15 mouse cellular contexts compared by ENCODE assay signal in genomic region chr4:134113356-134113994, GRCm38 (mm10). TPM values are rescaled to one million over a fixed set of nuclear protein-coding genes. Genes with fewer than 3 reads are reported as not detected.
DNase-seq lines count a peak whose midpoint lies in the region; ATAC-seq and TF ChIP-seq lines count a peak whose summit lies in the region.
"Had no signal": no experiment of that assay in that cellular context is flagged by ENCODE, and none has a peak within 500 bp of the region (broad histone marks: within the 10 kb centered on the region; RNA-seq: fewer than 3 reads in every experiment).

No protein-coding gene starts in this region.

- H3K36me3 ChIP-seq in forebrain, embryonic 13.5 days (ENCODE audit: poor library complexity, severe bottlenecking) = no peaks in the 10 kb centered on the region
- H3K36me3 ChIP-seq in forebrain, postnatal 0 days (ENCODE audit: insufficient read depth) = no peaks in the 10 kb centered on the region
- H3K36me3 ChIP-seq in embryonic facial prominence, embryonic 11.5 days (replicated peaks; ENCODE audit: control insufficient read depth, insufficient read depth, low read depth, low read length) = no peaks in the 10 kb centered on the region
- H3K36me3 ChIP-seq in midbrain, embryonic 15.5 days (replicated peaks) = no peaks in the 10 kb centered on the region

- TF ChIP-seq POLR2A in lung, adult 2 months (IDR thresholded peaks at IDR 0.05; ENCODE audit: borderline replicate concordance, extremely low read depth, low read depth, low read length) = no peak

- H3K4me2 ChIP-seq in forebrain, embryonic 13.5 days = no peak overlapping the region
- no peak overlapping the region for H3K4me2 ChIP-seq in forebrain, postnatal 0 days (ENCODE audit: low read depth)
- no peak overlapping the region for H3K4me2 ChIP-seq in embryonic facial prominence, embryonic 11.5 days (ENCODE audit: low read depth, low read length)
- H3K4me2 ChIP-seq in midbrain, embryonic 15.5 days = no peak overlapping the region
- H3K4me2 ChIP-seq: lung, embryonic 14.5 days had no signal

- no peaks in the 10 kb centered on the region for H3K27me3 ChIP-seq in forebrain, embryonic 13.5 days
- H3K27me3 ChIP-seq in forebrain, postnatal 0 days (ENCODE audit: insufficient read depth, low read length) = no peaks in the 10 kb centered on the region
- no peaks in the 10 kb centered on the region for H3K27me3 ChIP-seq in embryonic facial prominence, embryonic 11.5 days (ENCODE audit: control insufficient read depth, insufficient read depth, low read length)
- no peaks in the 10 kb centered on the region for H3K27me3 ChIP-seq in midbrain, embryonic 15.5 days (replicated peaks)

- intact Hi-C loops in gastrocnemius, postnatal 14 days (cut with DNase I; ENCODE audit: low total_unique reads) = no loop called here

- DNase-seq in forebrain, postnatal 0 days = no peak
- DNase-seq in 416B (ENCODE audit: low read depth) = peak; percentile 74
- peak; percentile 18 for DNase-seq in embryonic facial prominence, embryonic 11.5 days (ENCODE audit: low spot score)
- DNase-seq in cerebellum, postnatal 25 days = no peak
- no peak for DNase-seq in lung, adult 2 months
- no peak for DNase-seq in gastrocnemius, postnatal 14 days
- DNase-seq: adrenal gland, adult 8-10 months; cerebellum, postnatal 14 days; gastrocnemius, postnatal 10 days; heart, postnatal 10 days; kidney, adult 9 months; lung, embryonic 14.5 days had no signal

- H3K4me1 ChIP-seq in forebrain, embryonic 13.5 days = peaks cover 5% of the 10 kb centered on the region; the same call in 1 of the 2 replicates
- H3K4me1 ChIP-seq in forebrain, postnatal 0 days (ENCODE audit: insufficient read depth) = no peaks in the 10 kb centered on the region
- no peaks in the 10 kb centered on the region; the same call in 1 of the 2 replicates for H3K4me1 ChIP-seq in embryonic facial prominence, embryonic 11.5 days (ENCODE audit: control insufficient read depth, insufficient read depth, low read length)
- no peaks in the 10 kb centered on the region for H3K4me1 ChIP-seq in midbrain, embryonic 15.5 days
- no peaks in the 10 kb centered on the region for H3K4me1 ChIP-seq in lung, adult 2 months (ENCODE audit: control insufficient read depth, insufficient read depth, low read length)

- WGBS in forebrain, embryonic 13.5 days = 47% methylated on average over 10 of the region's 10 CpGs
- 47% methylated on average over 10 of the region's 10 CpGs for WGBS in forebrain, postnatal 0 days
- 60% methylated on average over 10 of the region's 10 CpGs for WGBS in embryonic facial prominence, embryonic 11.5 days
- 46% methylated on average over 10 of the region's 10 CpGs for WGBS in midbrain, embryonic 15.5 days
- 73% methylated on average over 10 of the region's 10 CpGs for WGBS in lung, adult 2 months

- no peak for TF ChIP-seq CTCF in forebrain, postnatal 0 days (IDR thresholded peaks at IDR 0.05; ENCODE audit: low read depth)
- no peak for TF ChIP-seq CTCF in lung, adult 2 months (IDR thresholded peaks at IDR 0.05; ENCODE audit: insufficient read depth, low read length)

- ATAC-seq in forebrain, embryonic 13.5 days = no peak
- ATAC-seq in forebrain, postnatal 0 days = no peak
- no peak for ATAC-seq in embryonic facial prominence, embryonic 11.5 days (replicated peaks; ENCODE audit: insufficient number of reproducible peaks, low FRiP score, low TSS enrichment, low read depth)
- peak; percentile 54; the same call in 1 of the 2 replicates for ATAC-seq in midbrain, embryonic 15.5 days (replicated peaks)
- ATAC-seq: CD4-positive, CD25-positive, alpha-beta regulatory T cell, adult 4 months had no signal

- no peaks in the 10 kb centered on the region for H3K9me3 ChIP-seq in forebrain, embryonic 13.5 days (replicated peaks)
- no peaks in the 10 kb centered on the region for H3K9me3 ChIP-seq in forebrain, postnatal 0 days (ENCODE audit: low read length)
- no peaks in the 10 kb centered on the region for H3K9me3 ChIP-seq in embryonic facial prominence, embryonic 11.5 days (replicated peaks; ENCODE audit: control insufficient read depth, low read length)
- H3K9me3 ChIP-seq in midbrain, embryonic 15.5 days = no peaks in the 10 kb centered on the region

- H3K9ac ChIP-seq in forebrain, embryonic 13.5 days = peak overlapping the region; percentile 27; the same call in 1 of the 2 replicates
- no peak overlapping the region for H3K9ac ChIP-seq in forebrain, postnatal 0 days
- 0 out of 2 replicates have a peak overlapping the region, but pooled peaks have one; percentile 3 for H3K9ac ChIP-seq in embryonic facial prominence, embryonic 11.5 days (replicated peaks; ENCODE audit: low read length)
- no peak overlapping the region for H3K9ac ChIP-seq in midbrain, embryonic 15.5 days
- H3K9ac ChIP-seq: lung, embryonic 14.5 days had no signal

- H3K4me3 ChIP-seq in forebrain, embryonic 13.5 days = no peak overlapping the region
- no peak overlapping the region for H3K4me3 ChIP-seq in forebrain, postnatal 0 days (ENCODE audit: low read depth, low read length)
- H3K4me3 ChIP-seq in embryonic facial prominence, embryonic 11.5 days (ENCODE audit: low read depth, low read length) = no peak overlapping the region
- no peak overlapping the region for H3K4me3 ChIP-seq in midbrain, embryonic 15.5 days
- no peak overlapping the region for H3K4me3 ChIP-seq in lung, adult 2 months (replicated peaks; ENCODE audit: extremely low read depth, low read depth, low read length)

- H3K27ac ChIP-seq in forebrain, embryonic 13.5 days = no peak overlapping the region; the same call in 1 of the 2 replicates
- H3K27ac ChIP-seq in forebrain, postnatal 0 days (ENCODE audit: low read depth, low read length) = no peak overlapping the region
- H3K27ac ChIP-seq in embryonic facial prominence, embryonic 11.5 days (replicated peaks; ENCODE audit: low read depth, low read length) = no peak overlapping the region
- no peak overlapping the region for H3K27ac ChIP-seq in midbrain, embryonic 15.5 days

RNA-seq across cellular contexts. Expression of gene Ubxn11, which starts 11.1 kb away (rescaled TPM):
- polyA plus RNA-seq in forebrain, embryonic 13.5 days (2015; fragmentation: Nextera tagmentation; extraction: Ambion mirVana) = 6.2 and 9.4 TPM in 2 replicates
- 5.5 and 13.7 TPM in 2 replicates for total RNA-seq in forebrain, postnatal 0 days (2014; rRNA removed)
- polyA plus RNA-seq in forebrain, postnatal 0 days (2015; fragmentation: Nextera tagmentation; extraction: Ambion mirVana) = 11.0 and 14.3 TPM in 2 replicates
- polyA plus RNA-seq in embryonic facial prominence, embryonic 11.5 days (2014; fragmentation: Nextera tagmentation; extraction: Ambion mirVana) = 5.7 and 6.0 TPM in 2 replicates
- polyA plus RNA-seq in midbrain, embryonic 15.5 days (2015; fragmentation: Nextera tagmentation; extraction: Ambion mirVana) = 17.2 and 19.1 TPM in 2 replicates
- polyA plus RNA-seq in lung, adult 2 months (2012; rRNA removed) = 28.8 and 30.0 TPM in 2 replicates
- total RNA-seq in gastrocnemius, postnatal 14 days (2021) = 1 to 10 TPM in 1 of 2 experiments, under 1 TPM in 1; 0.70 to 1.2 TPM

RNA-seq across cellular contexts. Expression of gene Sh3bgrl3, which starts 15.1 kb away (rescaled TPM):
- 285 TPM in 2 replicates for polyA plus RNA-seq in forebrain, embryonic 13.5 days (2015; fragmentation: Nextera tagmentation; extraction: Ambion mirVana)
- total RNA-seq in forebrain, postnatal 0 days (2014; rRNA removed) = 124 and 162 TPM in 2 replicates
- polyA plus RNA-seq in forebrain, postnatal 0 days (2015; fragmentation: Nextera tagmentation; extraction: Ambion mirVana) = 554 and 579 TPM in 2 replicates
- 316 TPM in 2 replicates for polyA plus RNA-seq in embryonic facial prominence, embryonic 11.5 days (2014; fragmentation: Nextera tagmentation; extraction: Ambion mirVana)
- 386 and 393 TPM in 2 replicates for polyA plus RNA-seq in midbrain, embryonic 15.5 days (2015; fragmentation: Nextera tagmentation; extraction: Ambion mirVana)
- polyA plus RNA-seq in lung, adult 2 months (2012; rRNA removed) = 654 and 703 TPM in 2 replicates
- total RNA-seq in gastrocnemius, postnatal 14 days (2021) = 10 to 100 TPM; 30.4 to 37.5 TPM

RNA-seq across cellular contexts. Expression of gene Cd52, which starts 18.6 kb away (rescaled TPM):
- polyA plus RNA-seq in forebrain, embryonic 13.5 days (2015; fragmentation: Nextera tagmentation; extraction: Ambion mirVana) = 2.2 and 2.6 TPM in 2 replicates
- total RNA-seq in forebrain, postnatal 0 days (2014; rRNA removed) = 1.2 and 2.0 TPM in 2 replicates
- 4.1 and 4.6 TPM in 2 replicates for polyA plus RNA-seq in forebrain, postnatal 0 days (2015; fragmentation: Nextera tagmentation; extraction: Ambion mirVana)
- 5.2 and 5.4 TPM in 2 replicates for polyA plus RNA-seq in embryonic facial prominence, embryonic 11.5 days (2014; fragmentation: Nextera tagmentation; extraction: Ambion mirVana)
- 2.1 and 2.8 TPM in 2 replicates for polyA plus RNA-seq in midbrain, embryonic 15.5 days (2015; fragmentation: Nextera tagmentation; extraction: Ambion mirVana)
- polyA plus RNA-seq in lung, adult 2 months (2012; rRNA removed) = 52.8 and 76.5 TPM in 2 replicates
- 1 to 10 TPM in 1 of 2 experiments, under 1 TPM in 1; 0.51 to 1.7 TPM for total RNA-seq in gastrocnemius, postnatal 14 days (2021)

RNA-seq across cellular contexts. Expression of gene Crybg2, which starts 52.9 kb away (rescaled TPM):
- polyA plus RNA-seq in forebrain, embryonic 13.5 days (2015; fragmentation: Nextera tagmentation; extraction: Ambion mirVana) = 0.47 and 0.53 TPM in 2 replicates
- 3.4 and 11.8 TPM in 2 replicates for total RNA-seq in forebrain, postnatal 0 days (2014; rRNA removed)
- polyA plus RNA-seq in forebrain, postnatal 0 days (2015; fragmentation: Nextera tagmentation; extraction: Ambion mirVana) = 3.7 and 4.5 TPM in 2 replicates
- polyA plus RNA-seq in embryonic facial prominence, embryonic 11.5 days (2014; fragmentation: Nextera tagmentation; extraction: Ambion mirVana) = 1.8 and 3.6 TPM in 2 replicates
- polyA plus RNA-seq in midbrain, embryonic 15.5 days (2015; fragmentation: Nextera tagmentation; extraction: Ambion mirVana) = 2.4 and 4.2 TPM in 2 replicates
- polyA plus RNA-seq in lung, adult 2 months (2012; rRNA removed) = 7.2 and 14.7 TPM in 2 replicates
- total RNA-seq in gastrocnemius, postnatal 14 days (2021) = not detected
- total RNA-seq: adrenal gland, adult 8-10 months; gastrocnemius, postnatal 10 days; heart, postnatal 10 days had no signal

RNA-seq across cellular contexts. Expression of gene Zfp683, which starts 59.8 kb away (rescaled TPM):
- not detected in 2 replicates for polyA plus RNA-seq in forebrain, embryonic 13.5 days (2015; fragmentation: Nextera tagmentation; extraction: Ambion mirVana)
- not detected in 2 replicates for total RNA-seq in forebrain, postnatal 0 days (2014; rRNA removed)
- polyA plus RNA-seq in forebrain, postnatal 0 days (2015; fragmentation: Nextera tagmentation; extraction: Ambion mirVana) = not detected in 2 replicates
- polyA plus RNA-seq in embryonic facial prominence, embryonic 11.5 days (2014; fragmentation: Nextera tagmentation; extraction: Ambion mirVana) = not detected in 2 replicates
- not detected in 2 replicates for polyA plus RNA-seq in midbrain, embryonic 15.5 days (2015; fragmentation: Nextera tagmentation; extraction: Ambion mirVana)
- polyA plus RNA-seq in lung, adult 2 months (2012; rRNA removed) = 0.27 and 0.58 TPM in 2 replicates
- total RNA-seq in gastrocnemius, postnatal 14 days (2021) = not detected
- total RNA-seq: gastrocnemius, postnatal 10 days; heart, postnatal 10 days had no signal
- polyA plus RNA-seq: lung, embryonic 14.5 days had no signal

Comparison
In these comparisons a context has a peak if more than half of its experiments do, and no peak if none do; other contexts are left out.
1. H3K9ac ChIP-seq: peak in forebrain, embryonic 13.5 days (single experiment) and embryonic facial prominence, embryonic 11.5 days (single experiment); none in forebrain, postnatal 0 days (single experiment) and midbrain, embryonic 15.5 days (single experiment).
2. DNase-seq: peak in 416B (single experiment) and embryonic facial prominence, embryonic 11.5 days (single experiment); none in forebrain, postnatal 0 days (single experiment), cerebellum, postnatal 25 days (0 of 2), lung, adult 2 months (single experiment) and gastrocnemius, postnatal 14 days (single experiment).